In genomic region chr8:109777851-109778250, GRCm38 (mm10) we compare ENCODE assay signal across 8 mouse cellular contexts. TPM values are rescaled to one million over a fixed set of nuclear protein-coding genes. Genes with fewer than 3 reads are reported as not detected.
DNase-seq lines count a peak whose midpoint lies in the region; ATAC-seq and TF ChIP-seq lines count a peak whose summit lies in the region.

No protein-coding gene starts in this region.

- peak overlapping the region; percentile 42 for H3K4me3 ChIP-seq in bone marrow, adult 2 months (replicated peaks; ENCODE audit: control insufficient read depth, low read depth, low read length)
- peak overlapping the region; percentile 93 for H3K4me3 ChIP-seq in hindbrain, embryonic 11.5 days (ENCODE audit: low read depth, low read length)
- H3K4me3 ChIP-seq in midbrain, embryonic 12.5 days = peak overlapping the region; percentile 99

- no peaks in the 10 kb centered on the region for H3K9me3 ChIP-seq in hindbrain, embryonic 11.5 days (ENCODE audit: control insufficient read depth, low read length)
- H3K9me3 ChIP-seq in midbrain, embryonic 12.5 days = no peaks in the 10 kb centered on the region

- H3K4me2 ChIP-seq in hindbrain, embryonic 11.5 days (replicated peaks; ENCODE audit: low read depth, low read length) = peak overlapping the region; percentile 85
- H3K4me2 ChIP-seq in midbrain, embryonic 12.5 days (replicated peaks) = peak overlapping the region; percentile 76

- WGBS in bone marrow, adult 2 months = 27% methylated on average over 5 of the region's 5 CpGs
- 30% methylated on average over 5 of the region's 5 CpGs for WGBS in hindbrain, embryonic 11.5 days
- WGBS in midbrain, embryonic 12.5 days = 29% methylated on average over 5 of the region's 5 CpGs

- H3K27ac ChIP-seq in bone marrow, adult 2 months (ENCODE audit: control insufficient read depth, insufficient read depth, low read depth, low read length, poor library complexity) = peak overlapping the region; percentile 97; the same call in 1 of the 2 replicates
- H3K27ac ChIP-seq in hindbrain, embryonic 11.5 days (ENCODE audit: low read depth, low read length) = no peak overlapping the region
- H3K27ac ChIP-seq in midbrain, embryonic 12.5 days (replicated peaks) = no peak overlapping the region

- peak overlapping the region; percentile 98 for H3K9ac ChIP-seq in hindbrain, embryonic 11.5 days (ENCODE audit: low read depth, low read length)
- no peak overlapping the region for H3K9ac ChIP-seq in midbrain, embryonic 12.5 days (replicated peaks)

- TF ChIP-seq CTCF in bone marrow, adult 2 months (IDR thresholded peaks at IDR 0.05; ENCODE audit: control insufficient read depth, insufficient read depth, low read length) = no peak

- no peaks in the 10 kb centered on the region; the same call in 1 of the 2 replicates for H3K4me1 ChIP-seq in bone marrow, adult 2 months (ENCODE audit: control insufficient read depth, insufficient read depth, low read length)
- H3K4me1 ChIP-seq in hindbrain, embryonic 11.5 days (replicated peaks; ENCODE audit: control insufficient read depth, insufficient read depth, low read length) = 0 out of 2 replicates have a peak, but pooled peaks cover 2% of the 10 kb centered on the region
- H3K4me1 ChIP-seq in midbrain, embryonic 12.5 days = peaks cover 13% of the 10 kb centered on the region

- peak; percentile 5; the same call in 1 of the 2 replicates for ATAC-seq in hindbrain, embryonic 11.5 days (ENCODE audit: low FRiP score)
- no peak for ATAC-seq in midbrain, embryonic 12.5 days (ENCODE audit: low FRiP score, low read depth)

- H3K36me3 ChIP-seq in hindbrain, embryonic 11.5 days (ENCODE audit: control insufficient read depth, insufficient read depth, low read length) = no peaks in the 10 kb centered on the region
- no peaks in the 10 kb centered on the region for H3K36me3 ChIP-seq in midbrain, embryonic 12.5 days

- no peaks in the 10 kb centered on the region for H3K27me3 ChIP-seq in hindbrain, embryonic 11.5 days (ENCODE audit: control insufficient read depth, insufficient read depth, low read length)
- H3K27me3 ChIP-seq in midbrain, embryonic 12.5 days = peaks cover 6% of the 10 kb centered on the region; the same call in 1 of the 2 replicates

- TF ChIP-seq POLR2A in bone marrow, adult 2 months (IDR thresholded peaks at IDR 0.05; ENCODE audit: borderline replicate concordance, control insufficient read depth, low read depth, low read length) = no peak

- DNase-seq in kidney, adult 9 months = peak; percentile 71
- no peak for DNase-seq in kidney, postnatal 25 days
- DNase-seq in hindbrain, embryonic 11.5 days (ENCODE audit: low spot score) = peak; percentile 1
- no peak for DNase-seq in left cerebral cortex, adult 8-10 months (ENCODE audit: low spot score in 2 of 2)
- DNase-seq in cerebellum, adult 11 months = no peak
- DNase-seq in spleen, postnatal 14 days (ENCODE audit: low spot score in 2 of 2) = no peak

RNA-seq across cellular contexts. Expression of gene Ap1g1, which starts 0.5 kb away (rescaled TPM):
- polyA plus RNA-seq in bone marrow, adult 2 months (2011; ENCODE audit: insufficient read depth, insufficient read length, low replicate concordance, missing spikeins) = 25.8 and 34.5 TPM in 2 replicates
- 33.8 and 44.4 TPM in 2 replicates for polyA plus RNA-seq in hindbrain, embryonic 11.5 days (2014; fragmentation: Nextera tagmentation; extraction: Ambion mirVana)
- 67.1 and 72.4 TPM in 2 replicates for polyA plus RNA-seq in midbrain, embryonic 12.5 days (2016; fragmentation: Nextera tagmentation; extraction: Ambion mirVana)
- 10 to 100 TPM; 73.3 to 88.7 (median 78.6) TPM for total RNA-seq in left cerebral cortex, adult 8-10 months (2022)

RNA-seq across cellular contexts. Expression of gene Atxn1l, which starts 40.3 kb away (rescaled TPM):
- 5.3 and 5.8 TPM in 2 replicates for polyA plus RNA-seq in bone marrow, adult 2 months (2011; ENCODE audit: insufficient read depth, insufficient read length, low replicate concordance, missing spikeins)
- polyA plus RNA-seq in hindbrain, embryonic 11.5 days (2014; fragmentation: Nextera tagmentation; extraction: Ambion mirVana) = 5.9 and 6.0 TPM in 2 replicates
- 7.3 and 8.3 TPM in 2 replicates for polyA plus RNA-seq in midbrain, embryonic 12.5 days (2016; fragmentation: Nextera tagmentation; extraction: Ambion mirVana)
- 10 to 100 TPM; 39.5 to 50.7 (median 43.0) TPM for total RNA-seq in left cerebral cortex, adult 8-10 months (2022)

Comparison
In these comparisons a context has a peak if more than half of its experiments do, and no peak if none do; other contexts are left out.
1. DNase-seq: peak in kidney, adult 9 months (single experiment) and hindbrain, embryonic 11.5 days (single experiment); none in kidney, postnatal 25 days (0 of 2), left cerebral cortex, adult 8-10 months (0 of 2), cerebellum, adult 11 months (single experiment) and spleen, postnatal 14 days (0 of 2).
2. H3K4me3 ChIP-seq: peak in every context shown above with its lines; median percentile 99 in midbrain, embryonic 12.5 days; 93 in hindbrain, embryonic 11.5 days; 42 in bone marrow, adult 2 months.